Mouse (Mus musculus): ENCODE results near the gene Ltbp4.

GRCm38 (mm10) chr7:27329981-27330380 lies 7.5 kb downstream of the Ltbp4 start:
- no peak for TF ChIP-seq TCF12 (IDR thresholded peaks at IDR 0.05; ENCODE audit: low read depth, low read length)
- TF ChIP-seq ZC3H11A (IDR thresholded peaks at IDR 0.05; ENCODE audit: low read depth, low read length): no peak
- TF ChIP-seq EP300 (IDR thresholded peaks at IDR 0.05; ENCODE audit: low read length): no peak
- no peak for TF ChIP-seq CTCF (conservative IDR thresholded peaks at IDR 0.05 in 1 of 2, IDR thresholded peaks at IDR 0.05 in 1 of 2; ENCODE audit: low read depth in 2 of 2, low read length in 2 of 2)
- TF ChIP-seq JUN (IDR thresholded peaks at IDR 0.05; ENCODE audit: insufficient read depth, low read depth, low read length): no peak
- no peak for TF ChIP-seq POLR2A (IDR thresholded peaks at IDR 0.05; ENCODE audit: low read depth, low read length)
- TF ChIP-seq MAX (IDR thresholded peaks at IDR 0.05; ENCODE audit: low read length): no peak
- TF ChIP-seq ZNF384 (IDR thresholded peaks at IDR 0.05; ENCODE audit: low read depth, low read length): no peak
- no peak for TF ChIP-seq MEF2A (IDR thresholded peaks at IDR 0.05; ENCODE audit: borderline replicate concordance, low read depth, low read length)
- TF ChIP-seq GABPA (IDR thresholded peaks at IDR 0.05; ENCODE audit: insufficient replicate concordance, low read depth, low read length): no peak
- TF ChIP-seq SIN3A (IDR thresholded peaks at IDR 0.05; ENCODE audit: low read length): no peak
- TF ChIP-seq KAT2A (IDR thresholded peaks at IDR 0.05; ENCODE audit: insufficient replicate concordance, low read length): no peak
- no peak for TF ChIP-seq ZMIZ1 (IDR thresholded peaks at IDR 0.05; ENCODE audit: low read depth, low read length)
